Mouse (Mus musculus): ENCODE results near the gene Adh7. TPM values are rescaled to one million over a fixed set of nuclear protein-coding genes. Genes with fewer than 3 reads are reported as not detected.
A peak's percentile ranks its signal among the peaks of the same experiment; 100 is the strongest.

The Adh7 gene
- total RNA-seq, 1 experiment from 2014 or later: 24.3 TPM

GRCm38 (mm10) chr3:138224363-138224954, 6.9 kb downstream of the Adh7 start:
- no peak for DNase-seq

- DNase-seq: no peak
Measured at GRCm38 (mm10) chr3:138225331-138225730, 7.8 kb downstream of the Adh7 start.

- DNase-seq: peak; percentile 68
Measured at GRCm38 (mm10) chr3:138225853-138226252, 8.3 kb downstream of the Adh7 start.

- DNase-seq: no peak
Measured at GRCm38 (mm10) chr3:138226476-138226875, 8.9 kb downstream of the Adh7 start.

- DNase-seq: no peak
Measured at GRCm38 (mm10) chr3:138227082-138227481, 9.5 kb downstream of the Adh7 start.

GRCm38 (mm10) chr3:138227782-138228181, 10.2 kb downstream of the Adh7 start:
- DNase-seq: no peak

- no peak for DNase-seq
Measured at GRCm38 (mm10) chr3:138229448-138229847, 11.9 kb downstream of the Adh7 start.

GRCm38 (mm10) chr3:138230266-138230665, 12.7 kb downstream of the Adh7 start:
- DNase-seq: peak; percentile 77

GRCm38 (mm10) chr3:138231531-138231930, 14.0 kb downstream of the Adh7 start:
- no peak for DNase-seq

GRCm38 (mm10) chr3:138236546-138237163, 19.1 kb downstream of the Adh7 start:
- no peak for DNase-seq

- no peak for DNase-seq
Measured at GRCm38 (mm10) chr3:138238046-138238445, 20.5 kb downstream of the Adh7 start.

GRCm38 (mm10) chr3:138239461-138239860, 21.9 kb downstream of the Adh7 start:
- DNase-seq: no peak

- peak; percentile 25 for DNase-seq
Measured at GRCm38 (mm10) chr3:138240411-138240810, 22.9 kb downstream of the Adh7 start.

- no peak for DNase-seq
Measured at GRCm38 (mm10) chr3:138240942-138241341, 23.4 kb downstream of the Adh7 start.

- DNase-seq: no peak
Measured at GRCm38 (mm10) chr3:138241371-138241770, 23.8 kb downstream of the Adh7 start.

GRCm38 (mm10) chr3:138242021-138242726, 24.6 kb downstream of the Adh7 start:
- no peak for DNase-seq

- no peak for DNase-seq
Measured at GRCm38 (mm10) chr3:138242933-138243332, 25.4 kb downstream of the Adh7 start.

- no peak for DNase-seq
Measured at GRCm38 (mm10) chr3:138244338-138244874, 26.8 kb downstream of the Adh7 start.

- DNase-seq: no peak
Measured at GRCm38 (mm10) chr3:138246511-138247020, 29.0 kb downstream of the Adh7 start.

GRCm38 (mm10) chr3:138247241-138247640, 29.7 kb downstream of the Adh7 start:
- DNase-seq: no peak

- DNase-seq: no peak
Measured at GRCm38 (mm10) chr3:138248011-138248410, 30.5 kb downstream of the Adh7 start.

GRCm38 (mm10) chr3:138248746-138249145, 31.2 kb downstream of the Adh7 start:
- no peak for DNase-seq

- no peak for DNase-seq
Measured at GRCm38 (mm10) chr3:138251156-138251555, 33.6 kb downstream of the Adh7 start.
